Mouse (Mus musculus): ENCODE data around the gene Gh. TPM values are rescaled to one million over a fixed set of nuclear protein-coding genes. Genes with fewer than 3 reads are reported as not detected.

The Gh gene
- polyA plus RNA-seq, 1 experiment from 2014 or later = not detected

- Histone ChIP-seq H3K9me3 (ENCODE audit: control insufficient read depth, low read length) (no peaks in the 10 kb centered on the region), H3K27ac (replicated peaks) (peak overlapping the region; percentile 99), H3K4me2 (replicated peaks; ENCODE audit: low read depth) (peak overlapping the region; percentile 72), H3K36me3 (ENCODE audit: control insufficient read depth, insufficient read depth, low read length) (no peaks in the 10 kb centered on the region), H3K27me3 (ENCODE audit: control insufficient read depth, insufficient read depth, low read length) (no peaks in the 10 kb centered on the region), H3K4me3 (ENCODE audit: low read depth, low read length) (peak overlapping the region; percentile 98), H3K9ac (ENCODE audit: low read length) (peak overlapping the region; percentile 99), H3K4me1 (replicated peaks; ENCODE audit: control insufficient read depth, insufficient read depth) (peaks cover 22% of the 10 kb centered on the region)
- DNase-seq (ENCODE audit: low spot score) (peak; percentile 67), ATAC-seq (ENCODE audit: low FRiP score, low TSS enrichment) (peak; percentile 14)
- no peak for TF ChIP-seq EP300 (optimal IDR thresholded peaks at IDR 0.05)
- no peak for TF ChIP-seq CTCF (IDR thresholded peaks at IDR 0.05; ENCODE audit: low read depth)
- WGBS = under 1% methylated on average over 41 of the region's 41 CpGs
These were observed 29.6 kb downstream of the Gh start for GRCm38 (mm10) chr11:106271794-106272643.

DNA sequence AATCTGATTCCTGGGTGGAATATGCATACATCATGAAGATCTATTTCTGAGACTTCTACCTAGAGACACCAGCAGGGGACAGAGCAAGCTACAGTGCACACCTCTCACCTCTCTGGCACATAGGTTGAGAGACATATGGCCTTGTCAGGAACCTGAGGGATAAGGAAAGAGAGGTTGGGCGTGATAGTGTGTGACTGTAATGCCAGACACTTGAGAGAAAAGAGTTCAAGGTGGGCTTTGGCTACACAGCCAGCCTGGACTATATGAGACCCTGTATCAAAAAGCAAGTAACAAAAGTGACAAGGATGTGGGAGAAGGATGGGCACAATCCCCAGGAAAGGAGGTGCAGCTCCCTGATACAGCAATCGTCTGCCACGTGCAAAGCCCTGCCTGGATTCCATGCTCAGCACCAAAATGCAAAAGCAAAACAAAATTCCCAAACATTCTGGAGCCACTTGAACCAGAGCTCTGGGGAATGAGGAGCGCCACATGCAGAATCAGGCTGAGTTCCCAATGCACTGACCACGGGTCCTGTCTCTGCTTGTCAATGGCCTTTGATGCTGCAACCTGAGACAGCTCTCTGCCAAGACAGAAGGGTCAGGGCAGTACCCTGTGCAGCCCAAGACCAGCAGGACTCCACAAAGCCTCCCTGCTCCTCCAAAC lies 30.4 kb downstream of the Gh start:
- ATAC-seq (ENCODE audit: low FRiP score, low TSS enrichment) = no peak
- Histone ChIP-seq H3K27me3 (ENCODE audit: control insufficient read depth, insufficient read depth, low read length) (no peaks in the 10 kb centered on the region), H3K4me2 (replicated peaks; ENCODE audit: low read depth) (peak overlapping the region; percentile 72), H3K9me3 (ENCODE audit: control insufficient read depth, low read length) (no peaks in the 10 kb centered on the region), H3K4me3 (ENCODE audit: low read depth, low read length) (peak overlapping the region; percentile 98), H3K4me1 (replicated peaks; ENCODE audit: control insufficient read depth, insufficient read depth) (peaks cover 22% of the 10 kb centered on the region), H3K36me3 (ENCODE audit: control insufficient read depth, insufficient read depth, low read length) (peaks cover 6% of the 10 kb centered on the region), H3K9ac (ENCODE audit: low read length) (peak overlapping the region; percentile 99), H3K27ac (replicated peaks) (peak overlapping the region; percentile 99)
- DNase-seq (ENCODE audit: low spot score) = no peak
- WGBS = 7% methylated on average over 5 of the region's 5 CpGs
- TF ChIP-seq EP300 (optimal IDR thresholded peaks at IDR 0.05) (no peak), CTCF (IDR thresholded peaks at IDR 0.05; ENCODE audit: low read depth) (peak; percentile 44)

DNA sequence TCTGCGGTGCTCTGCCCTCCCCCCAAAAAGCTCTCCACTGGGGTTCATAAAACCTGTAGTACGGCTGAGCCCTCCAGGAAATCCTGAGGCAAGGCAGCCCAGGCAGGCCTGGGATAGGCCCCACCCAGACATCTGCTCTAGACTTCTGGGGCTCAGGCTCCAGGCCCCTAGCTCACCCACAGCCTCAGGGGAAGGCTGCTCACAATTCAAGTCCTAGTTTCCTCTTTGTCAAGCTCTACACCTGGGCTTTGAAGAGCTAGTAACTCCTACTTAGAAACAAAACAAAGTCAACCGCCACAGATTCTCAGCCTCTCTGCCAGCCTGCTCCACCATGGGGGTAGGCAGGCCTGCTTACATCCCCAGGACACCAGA lies 32.6 kb downstream of the Gh start:
- DNase-seq (ENCODE audit: low spot score) (peak; percentile 40), ATAC-seq (ENCODE audit: low FRiP score, low TSS enrichment) (no peak)
- Histone ChIP-seq H3K27ac (replicated peaks) (peak overlapping the region; percentile 92), H3K9ac (ENCODE audit: low read length) (peak overlapping the region; percentile 50), H3K4me1 (replicated peaks; ENCODE audit: control insufficient read depth, insufficient read depth) (peaks cover 19% of the 10 kb centered on the region), H3K27me3 (ENCODE audit: control insufficient read depth, insufficient read depth, low read length) (no peaks in the 10 kb centered on the region), H3K4me3 (ENCODE audit: low read depth, low read length) (peak overlapping the region; percentile 8; the same call in 1 of the 2 replicates), H3K36me3 (ENCODE audit: control insufficient read depth, insufficient read depth, low read length) (peaks cover 24% of the 10 kb centered on the region), H3K4me2 (replicated peaks; ENCODE audit: low read depth) (peak overlapping the region; percentile 46), H3K9me3 (ENCODE audit: control insufficient read depth, low read length) (no peaks in the 10 kb centered on the region)
- 14% methylated on average over 3 of the region's 3 CpGs for WGBS
- TF ChIP-seq EP300 (optimal IDR thresholded peaks at IDR 0.05) (no peak), CTCF (IDR thresholded peaks at IDR 0.05; ENCODE audit: low read depth) (no peak)

DNA sequence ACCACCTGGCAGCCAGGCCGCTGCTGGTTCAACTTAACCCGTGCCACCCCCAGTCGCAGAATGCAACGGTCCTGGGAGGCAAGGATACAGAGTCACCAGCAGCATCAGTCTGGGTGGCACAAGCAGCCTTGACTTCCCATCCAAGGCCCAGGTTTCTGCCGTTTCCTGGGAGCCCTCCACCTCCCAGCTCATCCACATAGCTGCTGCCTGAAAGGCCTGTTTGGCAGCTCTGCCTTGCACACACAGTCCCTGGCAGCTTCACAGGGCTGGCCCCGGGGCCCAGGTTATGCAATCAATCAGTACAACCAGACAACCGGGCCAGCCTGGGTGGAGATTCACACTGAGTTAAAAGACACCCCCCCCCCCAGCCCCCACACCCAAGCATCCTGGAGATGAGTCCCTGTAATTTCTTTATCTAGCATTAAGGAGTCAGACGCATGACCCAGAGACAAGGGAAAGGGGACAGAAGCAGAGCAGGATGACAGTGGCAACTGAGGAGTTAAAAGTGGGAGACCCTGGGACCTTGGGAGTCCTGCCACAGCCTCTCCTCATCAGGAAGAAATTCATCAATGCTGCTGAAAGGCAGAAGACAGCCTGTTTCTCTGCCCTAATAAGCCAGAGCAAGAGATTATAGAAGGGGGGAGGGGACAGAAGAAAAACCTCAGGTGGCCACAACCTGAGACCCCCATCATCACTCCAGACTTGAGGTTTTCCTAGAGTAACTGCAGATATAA lies 33.2 kb downstream of the Gh start:
- Histone ChIP-seq H3K9me3 (ENCODE audit: control insufficient read depth, low read length) (no peaks in the 10 kb centered on the region), H3K4me1 (replicated peaks; ENCODE audit: control insufficient read depth, insufficient read depth) (peaks cover 19% of the 10 kb centered on the region), H3K27me3 (ENCODE audit: control insufficient read depth, insufficient read depth, low read length) (no peaks in the 10 kb centered on the region), H3K4me3 (ENCODE audit: low read depth, low read length) (peak overlapping the region; percentile 12), H3K9ac (ENCODE audit: low read length) (peak overlapping the region; percentile 50), H3K36me3 (ENCODE audit: control insufficient read depth, insufficient read depth, low read length) (peaks cover 29% of the 10 kb centered on the region), H3K27ac (replicated peaks) (peak overlapping the region; percentile 92), H3K4me2 (replicated peaks; ENCODE audit: low read depth) (peak overlapping the region; percentile 46)
- ATAC-seq (ENCODE audit: low FRiP score, low TSS enrichment) (0 out of 2 replicates have a peak, but pooled peaks have one; percentile 3), DNase-seq (ENCODE audit: low spot score) (peak; percentile 77)
- WGBS = 20% methylated on average over 8 of the region's 8 CpGs
- TF ChIP-seq CTCF (IDR thresholded peaks at IDR 0.05; ENCODE audit: low read depth) = no peak
- TF ChIP-seq EP300 (optimal IDR thresholded peaks at IDR 0.05) = no peak

GRCm38 (mm10) chr11:106267871-106268270 lies 33.8 kb downstream of the Gh start:
- Histone ChIP-seq H3K9me3 (ENCODE audit: control insufficient read depth, low read length) (no peaks in the 10 kb centered on the region), H3K27me3 (ENCODE audit: control insufficient read depth, insufficient read depth, low read length) (no peaks in the 10 kb centered on the region), H3K4me2 (replicated peaks; ENCODE audit: low read depth) (peak overlapping the region; percentile 46), H3K27ac (replicated peaks) (peak overlapping the region; percentile 92), H3K4me3 (ENCODE audit: low read depth, low read length) (peak overlapping the region; percentile 12; the same call in 1 of the 2 replicates), H3K36me3 (ENCODE audit: control insufficient read depth, insufficient read depth, low read length) (peaks cover 32% of the 10 kb centered on the region), H3K4me1 (replicated peaks; ENCODE audit: control insufficient read depth, insufficient read depth) (peaks cover 19% of the 10 kb centered on the region), H3K9ac (ENCODE audit: low read length) (peak overlapping the region; percentile 50)
- no peak for ATAC-seq (ENCODE audit: low FRiP score, low TSS enrichment)
- no peak for DNase-seq (ENCODE audit: low spot score)
- 44% methylated on average over 5 of the region's 5 CpGs for WGBS
- TF ChIP-seq EP300 (optimal IDR thresholded peaks at IDR 0.05) (no peak), CTCF (IDR thresholded peaks at IDR 0.05; ENCODE audit: low read depth) (0 out of 2 replicates have a peak, but pooled peaks have one; percentile 18)

Data from stomach, postnatal 0 days (tissue).